Mouse (Mus musculus): ENCODE data around the gene Ddx28.

DNA sequence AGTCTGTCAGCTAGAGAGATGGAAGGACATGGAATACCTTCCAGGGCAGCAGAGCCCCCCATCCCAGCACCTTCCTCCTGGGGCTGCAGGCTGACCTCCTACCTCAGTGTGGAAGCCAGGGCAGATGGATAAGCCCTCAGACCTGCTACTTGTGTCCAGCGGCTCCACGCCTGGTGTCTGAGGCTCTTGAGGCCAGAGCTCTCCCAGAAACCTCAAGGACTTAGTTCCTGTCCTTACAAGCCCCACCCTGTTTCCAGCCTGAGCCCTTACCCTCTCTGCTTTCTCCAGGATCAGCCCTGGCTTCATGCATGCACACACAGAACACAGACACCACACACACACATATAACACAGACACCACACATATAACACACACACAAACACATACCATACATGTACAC, 20.1 kb downstream of the Ddx28 start:
- TF ChIP-seq CTCF (IDR thresholded peaks at IDR 0.05; ENCODE audit: borderline replicate concordance, insufficient read depth, low read depth, low read length) (no peak), POLR2A (IDR thresholded peaks at IDR 0.05; ENCODE audit: borderline replicate concordance, insufficient read depth, low read length) (no peak)

All from cerebellum, adult 2 months (tissue).